Mouse (Mus musculus): ENCODE results near the gene Rag1.
A peak's percentile ranks its signal among the peaks of the same experiment; 100 is the strongest.

Gene Rag1

DNA sequence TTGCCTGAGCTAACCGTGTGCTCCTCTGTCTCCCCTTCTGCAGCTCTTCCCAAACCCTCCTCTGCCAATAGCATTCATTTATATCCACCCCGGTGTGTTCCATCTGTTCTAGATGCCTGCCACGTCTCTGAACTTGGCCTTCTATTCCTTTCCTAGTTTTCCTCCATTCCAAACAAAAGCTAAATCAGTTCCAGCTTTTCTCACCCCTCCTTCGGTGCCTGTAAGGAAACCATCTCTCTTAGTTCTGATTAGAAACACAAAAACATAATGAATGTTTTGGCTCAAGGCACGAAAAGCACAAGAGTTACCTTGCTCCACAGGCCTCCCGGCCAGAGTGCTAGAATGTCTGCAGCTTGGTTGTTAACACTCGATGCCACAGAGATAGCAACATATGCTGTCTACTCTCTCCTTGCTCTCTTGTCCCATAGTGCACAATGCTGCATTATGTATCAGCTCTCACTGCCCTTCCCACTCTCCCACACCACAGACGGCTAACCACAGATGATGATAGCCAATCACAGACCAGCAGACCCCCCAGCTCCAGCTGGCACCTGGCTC is at the start of gene Rag1, which contains the start of gene B230118H07Rik:
Gene Rag1 (minus strand): TSS at position 388 of the 558 bp plus-strand sequence.
Gene B230118H07Rik (minus strand): TSS at position 419 of the 558 bp plus-strand sequence.
- DNase-seq (ENCODE audit: low read depth) = no peak

DNA sequence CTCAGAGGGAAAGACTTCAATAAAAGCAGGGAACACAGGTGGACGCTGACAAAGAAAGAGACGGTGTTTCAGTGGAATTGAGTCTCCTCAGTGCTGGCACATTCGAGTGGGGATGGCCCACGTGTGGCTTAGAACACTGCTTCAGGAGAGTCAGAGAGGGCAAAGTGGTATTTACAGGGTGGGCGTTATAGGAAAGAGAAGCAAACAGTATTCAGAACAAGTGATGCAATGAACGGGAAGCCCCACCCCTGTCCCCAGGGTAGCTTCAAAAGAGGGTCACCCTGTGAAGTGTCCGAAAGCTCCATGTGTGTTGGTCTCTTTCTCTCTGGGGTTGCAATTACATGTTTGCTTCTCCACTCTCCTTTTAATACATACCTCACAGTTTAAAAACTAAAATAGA is 46.3 kb upstream of the Rag1 start:
- no peak for DNase-seq (ENCODE audit: low read depth)

GRCm38 (mm10) chr2:101693577-101694215 is 44.4 kb upstream of the Rag1 start:
- peak; percentile 54 for DNase-seq (ENCODE audit: low read depth)

DNA sequence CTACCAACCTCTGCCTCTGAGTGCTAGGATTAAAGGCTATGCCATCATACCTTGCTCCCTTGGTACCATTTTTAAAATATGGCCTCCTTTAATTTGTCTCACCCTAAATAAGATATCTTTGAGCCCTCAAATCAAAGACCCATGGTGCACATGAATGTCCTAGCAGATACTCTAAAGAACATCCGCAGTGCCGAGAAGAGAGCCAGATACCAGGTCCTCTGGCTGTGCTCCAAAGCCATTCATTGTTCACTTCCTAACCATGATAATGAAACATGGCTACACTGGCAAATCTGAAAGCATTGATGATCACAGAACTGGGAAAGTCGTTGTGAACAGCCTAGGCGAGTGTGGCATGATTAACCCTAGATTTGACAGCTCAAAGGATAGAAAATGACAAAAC is 43.7 kb upstream of the Rag1 start:
- DNase-seq (ENCODE audit: low read depth) = no peak

DNA sequence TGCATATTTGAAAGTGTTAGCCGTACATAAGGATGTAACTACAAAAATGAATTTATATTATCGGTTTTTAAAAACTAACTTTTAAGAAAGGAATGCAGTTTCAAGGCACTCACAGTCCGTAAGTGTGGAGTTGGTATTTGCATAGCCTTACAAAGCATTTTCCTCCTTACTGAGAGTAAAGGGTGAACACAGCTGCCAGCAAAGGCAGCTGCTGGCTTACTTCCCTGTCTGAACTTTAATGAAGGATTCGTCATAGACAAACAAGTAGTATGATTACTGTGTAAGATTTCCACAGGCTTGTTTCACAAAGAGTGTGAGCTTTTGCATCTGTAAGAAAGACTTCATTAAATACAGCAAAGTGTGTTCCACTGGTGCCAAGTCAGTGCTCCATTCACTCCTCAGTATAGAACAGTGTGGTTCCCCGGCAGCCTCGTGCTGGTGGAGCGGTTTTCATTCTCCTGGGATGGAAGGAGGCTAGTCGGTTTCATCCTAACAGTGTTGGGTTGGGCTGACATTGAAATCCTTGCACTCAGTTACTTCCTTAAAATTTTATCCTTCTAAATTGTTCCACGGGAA is 41.0 kb upstream of the Rag1 start:
- DNase-seq (ENCODE audit: low read depth) = no peak

- DNase-seq (ENCODE audit: low read depth) = no peak
Observed at GRCm38 (mm10) chr2:101688011-101688410, 38.7 kb upstream of the Rag1 start.

DNA sequence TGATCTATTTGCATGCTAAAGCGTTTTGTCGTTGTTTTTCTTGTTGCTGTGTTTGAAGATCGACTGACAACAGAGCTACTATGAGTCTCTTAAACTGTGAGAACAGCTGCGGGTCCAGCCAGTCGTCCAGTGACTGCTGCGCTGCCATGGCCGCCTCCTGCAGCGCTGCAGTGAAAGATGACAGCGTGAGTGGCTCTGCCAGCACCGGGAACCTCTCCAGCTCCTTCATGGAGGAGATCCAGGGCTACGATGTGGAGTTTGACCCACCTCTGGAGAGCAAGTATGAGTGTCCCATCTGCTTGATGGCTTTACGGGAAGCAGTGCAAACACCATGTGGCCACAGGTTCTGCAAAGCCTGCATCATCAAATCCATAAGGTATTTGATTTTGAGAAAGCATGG is 35.1 kb upstream of the Rag1 start:
- DNase-seq (ENCODE audit: low read depth) = no peak

DNA sequence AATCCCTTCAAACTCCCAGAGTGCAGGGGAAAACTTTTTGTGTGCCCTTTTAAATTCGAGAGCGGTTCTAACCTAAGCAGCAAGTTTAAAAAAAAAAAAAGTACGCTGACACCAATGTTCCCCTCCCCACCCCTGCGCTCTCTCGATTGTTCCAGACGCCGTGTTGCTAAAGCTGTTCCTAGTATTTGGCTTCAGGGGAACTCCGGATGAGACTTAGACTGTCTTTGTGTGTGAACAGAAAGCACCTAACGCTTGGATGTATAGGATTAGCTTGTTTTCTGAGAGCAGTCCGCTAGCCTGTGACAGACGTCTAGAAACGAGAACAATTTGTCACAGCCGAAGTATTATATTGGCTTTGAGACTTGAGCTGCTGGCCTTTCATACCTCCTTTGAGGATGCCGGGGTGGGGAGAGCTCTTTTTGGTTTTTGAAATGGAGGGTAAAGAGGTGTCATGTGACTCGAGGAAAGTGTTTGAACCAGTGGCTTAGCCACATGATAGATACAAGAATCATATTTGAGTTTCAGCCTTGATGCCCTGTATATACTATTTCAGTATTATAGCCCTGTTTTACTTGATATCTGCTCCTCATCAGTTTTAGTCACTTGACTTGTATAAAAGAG is 30.0 kb upstream of the Rag1 start:
- peak; percentile 57 for DNase-seq (ENCODE audit: low read depth)

DNA sequence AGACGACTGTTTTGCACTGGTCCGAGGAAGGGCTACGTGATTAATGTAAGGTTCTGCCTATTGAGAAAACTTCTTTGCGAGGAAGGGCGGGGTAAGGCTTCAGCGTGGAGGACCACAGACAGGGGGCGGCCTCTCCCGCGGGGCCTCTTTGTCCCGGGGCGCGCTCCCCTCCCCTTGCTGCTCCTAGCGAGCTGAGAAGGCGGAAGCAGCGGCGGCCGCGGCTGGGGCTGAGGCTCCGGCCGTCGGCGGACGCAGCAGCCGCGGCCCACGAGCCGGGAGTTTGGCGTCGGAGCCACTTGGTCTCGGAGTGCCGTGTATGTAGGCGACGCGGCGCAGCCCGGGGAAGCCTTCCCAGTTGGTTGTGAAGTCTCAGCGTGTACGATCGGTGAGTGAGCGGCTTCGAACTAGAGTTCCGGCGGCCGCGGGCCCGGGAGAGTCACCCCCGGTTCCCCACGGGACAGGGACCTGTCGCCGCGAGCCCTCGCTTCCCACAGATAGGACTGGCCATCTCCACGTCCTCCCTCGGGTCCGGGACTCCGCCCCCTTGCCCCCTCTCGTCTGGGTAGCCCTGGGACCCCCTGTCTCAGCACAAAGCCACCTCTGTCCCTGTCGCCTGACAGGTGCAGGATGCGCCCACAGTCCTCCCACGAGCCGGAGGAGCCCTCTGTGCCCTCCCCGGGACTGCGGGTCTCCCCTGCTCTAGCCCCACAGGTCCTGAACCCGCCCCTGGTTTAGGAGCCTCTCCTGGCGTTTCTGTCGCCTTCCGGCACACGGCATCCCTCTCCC is 29.1 kb upstream of the Rag1 start, which contains the start of gene Traf6:
Gene Traf6 (plus strand): TSS at position 194 of the 786 bp plus-strand sequence.
- peak; percentile 86 for DNase-seq (ENCODE audit: low read depth)

- no peak for DNase-seq (ENCODE audit: low read depth)
Observed at GRCm38 (mm10) chr2:101673547-101673946, 24.2 kb upstream of the Rag1 start.

DNA sequence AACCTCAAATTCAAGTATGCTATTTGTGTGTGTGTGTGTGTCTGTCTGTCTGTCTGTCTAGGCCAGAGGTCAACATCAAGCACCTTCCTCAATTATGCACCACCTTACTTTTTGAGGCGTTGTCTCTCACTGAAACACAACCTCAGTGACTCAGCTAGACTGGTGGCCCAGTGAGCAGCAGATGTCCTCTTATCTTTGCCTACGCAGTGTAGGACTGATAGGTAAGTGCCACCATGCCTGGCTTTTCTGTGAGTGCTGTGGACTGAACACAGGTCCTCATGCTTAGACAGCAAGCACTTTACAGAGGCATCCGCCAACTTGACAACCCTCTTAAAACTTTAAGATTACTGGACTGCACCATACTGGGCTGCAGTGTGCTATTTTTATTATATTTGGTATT is 19.4 kb upstream of the Rag1 start:
- DNase-seq (ENCODE audit: low read depth) = no peak

DNA sequence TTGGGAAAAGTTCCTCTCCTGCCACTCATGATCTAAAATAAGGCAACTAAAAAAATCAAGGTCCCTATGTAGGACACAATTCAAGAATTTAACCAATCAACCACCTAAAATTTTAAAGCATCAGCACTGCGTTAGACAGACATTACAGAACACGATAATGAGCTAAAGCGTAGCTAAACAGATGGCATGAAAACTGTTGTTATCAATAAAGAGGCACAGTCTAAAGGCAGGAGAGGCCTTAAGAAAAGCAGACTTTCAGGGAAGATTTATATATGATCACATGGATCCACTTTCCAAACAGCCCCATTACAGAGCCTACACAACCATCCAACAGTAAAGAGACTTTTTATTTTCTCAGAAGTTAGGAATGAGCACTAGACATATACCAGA is 16.4 kb upstream of the Rag1 start:
- no peak for DNase-seq (ENCODE audit: low read depth)

- DNase-seq (ENCODE audit: low read depth) = peak; percentile 68
Observed at GRCm38 (mm10) chr2:101665058-101665702, 15.9 kb upstream of the Rag1 start.

DNA sequence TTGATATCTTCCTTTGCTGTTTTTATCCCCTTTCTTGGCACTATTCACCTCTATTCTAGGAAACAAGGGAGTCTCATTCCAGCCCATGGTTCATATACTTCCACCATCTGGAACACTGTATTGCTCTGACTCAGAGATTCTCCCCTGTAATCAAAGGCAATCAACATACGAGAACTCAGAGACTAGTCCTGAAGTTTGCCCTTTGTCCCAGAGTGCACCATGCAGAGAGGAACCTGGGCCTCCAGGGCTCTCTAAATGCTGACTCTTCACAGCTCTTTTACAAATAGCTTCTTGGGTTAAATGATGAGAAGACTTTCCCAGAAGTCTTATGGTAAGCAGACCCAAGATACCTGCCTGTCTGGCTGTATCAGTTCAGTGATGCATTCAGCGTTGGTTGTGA is 11.2 kb upstream of the Rag1 start:
- no peak for DNase-seq (ENCODE audit: low read depth)

DNA sequence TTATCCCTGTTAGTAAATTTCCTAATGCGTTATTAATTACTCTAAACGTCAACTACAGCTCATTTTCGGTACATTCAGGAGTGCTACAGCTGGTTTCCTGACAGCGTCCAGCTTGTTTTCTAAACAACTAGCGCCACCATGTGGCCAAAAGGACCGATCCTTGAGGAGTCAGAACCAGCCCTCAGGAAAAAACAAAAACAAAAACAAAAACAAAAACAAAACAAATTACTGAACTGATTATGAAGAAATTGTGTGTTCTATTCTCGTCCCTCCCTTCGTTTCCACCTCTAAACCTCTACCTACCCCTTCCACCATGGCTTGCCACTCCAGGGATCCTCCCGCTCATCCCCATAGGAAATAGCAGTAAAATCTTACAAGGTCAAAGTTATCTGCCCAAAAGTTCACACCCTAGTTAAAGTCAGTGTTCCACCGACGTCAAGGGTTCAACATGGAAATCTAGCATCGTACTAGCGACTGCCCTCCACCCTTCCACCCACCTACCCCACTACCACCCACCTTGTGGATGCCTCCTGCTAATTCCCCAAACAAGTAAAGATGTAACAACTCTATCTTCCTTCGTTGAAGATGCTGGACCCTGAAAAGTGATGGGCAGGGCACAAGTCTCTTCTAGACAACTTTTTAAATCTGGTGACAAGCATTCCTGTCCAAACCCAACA is 3.8 kb upstream of the Rag1 start:
- peak; percentile 70 for DNase-seq (ENCODE audit: low read depth)

DNA sequence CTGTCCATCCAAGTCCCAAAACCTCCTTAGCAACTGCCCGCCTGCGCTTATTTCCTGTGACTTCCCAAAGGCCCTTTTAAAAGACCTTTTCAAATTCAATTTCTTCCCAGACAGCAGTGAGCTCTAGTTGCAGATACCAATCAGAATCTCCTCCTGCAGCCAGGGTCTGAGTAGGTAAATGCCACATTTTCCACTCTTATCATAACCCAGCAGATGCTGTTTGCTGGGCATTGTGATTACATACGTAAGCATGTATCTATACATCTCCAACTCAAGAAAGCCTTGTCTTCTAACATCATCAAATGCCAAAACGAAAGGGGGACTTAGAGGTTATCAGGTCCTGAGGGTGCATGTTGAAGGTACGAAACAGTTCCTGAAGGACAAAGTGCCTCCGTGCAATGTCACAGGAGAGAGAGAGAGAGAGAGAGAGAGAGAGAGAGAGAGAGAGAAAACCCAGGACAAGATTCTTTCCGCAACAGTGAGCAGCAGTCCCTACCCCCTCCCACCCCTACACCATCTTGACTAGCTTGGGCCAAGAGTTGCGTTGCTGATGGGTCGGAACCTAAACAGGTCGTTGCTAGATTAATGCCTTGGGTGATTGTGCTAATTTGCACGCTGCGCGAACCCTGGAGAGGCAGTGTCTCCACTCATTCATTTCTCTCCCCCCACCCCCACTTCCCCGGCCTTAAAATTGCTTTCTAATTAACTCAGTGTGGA is 3.1 kb upstream of the Rag1 start:
- peak; percentile 12 for DNase-seq (ENCODE audit: low read depth)

- DNase-seq (ENCODE audit: low read depth) = no peak
Observed at GRCm38 (mm10) chr2:101650446-101650845, 1.1 kb upstream of the Rag1 start.

GRCm38 (mm10) chr2:101648361-101648760 is 940 bp downstream of the Rag1 start:
- no peak for DNase-seq (ENCODE audit: low read depth)

DNA sequence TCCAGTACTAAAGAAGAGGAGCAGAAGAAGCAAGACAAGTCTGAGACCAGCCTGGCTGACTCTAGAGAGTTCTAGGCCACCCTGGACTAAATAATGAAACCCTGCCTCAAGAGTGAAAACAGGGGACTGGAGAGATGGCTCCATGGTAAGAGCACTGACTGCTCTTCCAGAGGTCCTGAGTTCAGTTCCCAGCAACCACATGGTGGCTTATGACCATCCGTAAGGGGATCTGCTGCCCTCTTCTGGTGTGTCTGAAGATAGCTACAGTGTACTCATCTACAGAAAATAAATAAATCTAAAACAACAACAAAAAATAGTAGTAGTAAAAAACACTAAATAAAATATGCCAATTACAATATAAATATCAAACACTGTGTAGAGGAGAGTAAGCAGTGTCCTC is 3.5 kb downstream of the Rag1 start:
- no peak for DNase-seq (ENCODE audit: low read depth)

DNA sequence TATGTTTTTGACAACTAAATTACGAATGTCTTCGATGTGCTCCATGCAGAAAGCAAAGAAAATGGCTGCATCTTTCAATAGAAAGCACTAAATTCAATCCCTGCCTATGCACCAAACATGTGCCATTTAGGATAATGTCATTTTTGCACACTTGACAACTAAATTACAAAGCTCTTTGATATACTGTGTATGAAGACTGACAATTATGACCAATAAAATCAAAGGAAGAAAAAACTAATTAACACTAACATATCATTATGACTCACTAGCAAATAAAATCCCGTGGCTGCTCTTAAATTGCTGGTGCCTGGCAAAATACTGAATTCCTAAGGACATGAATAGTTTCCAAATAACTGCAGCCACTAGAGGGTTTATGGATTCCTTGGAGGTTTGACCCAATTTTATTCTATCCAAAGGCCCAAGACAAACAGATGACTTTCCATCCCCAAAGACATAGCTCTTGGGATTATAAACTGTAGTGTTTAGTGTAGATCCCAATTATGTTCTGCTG is 9.4 kb downstream of the Rag1 start:
- DNase-seq (ENCODE audit: low read depth) = no peak

Measured in naive thymus-derived CD4-positive, alpha-beta T cell, adult 2 months (primary cell).